Mouse (Mus musculus) liver, postnatal 0 days (tissue): ENCODE measurements around the gene Ppp1r13b. TPM values are rescaled to one million over a fixed set of nuclear protein-coding genes. Genes with fewer than 3 reads are reported as not detected.
"Not testable (repeated sequence)": the region's sequence is repeated elsewhere in the genome, so short reads cannot be mapped to it uniquely, and the experiment has no call there.

ENCODE experiments used
- ATAC-seq: fragments of 200-750 bp; cut with Nextera tagmentation; 2 replicates; pipeline ENCODE4 v1.8.0; 2017; ENCODE audit warnings: mild to moderate bottlenecking, moderate library complexity
- DNase-seq: peaks from one replicate; pipeline ENCODE4 v3.0.0-alpha.2; 2016
- H3K27ac ChIP-seq: fragments of 300-500 bp; sonication (generic); 2 replicates; pipeline ENCODE4 v1.5.1; 2014; ENCODE audit warnings: antibody characterized with exemption, moderate library complexity, mild to moderate bottlenecking, low read depth
- H3K27me3 ChIP-seq: fragments of 300-500 bp; sonication (generic); 2 replicates; pipeline ENCODE4 v1.6.1; 2014; ENCODE audit warnings: low read length, control low read depth, mixed read lengths; ENCODE audit not compliant: insufficient read depth
- H3K36me3 ChIP-seq: fragments of 300-500 bp; sonication (generic); replicated peaks from 2 replicates; pipeline ENCODE4 v1.6.1; 2014; ENCODE audit warnings: mild to moderate bottlenecking, control low read depth, low read length, moderate library complexity, mixed read lengths; ENCODE audit not compliant: insufficient read depth
- H3K4me1 ChIP-seq: fragments of 300-500 bp; sonication (generic); 2 replicates; pipeline ENCODE4 v1.6.1; 2014; ENCODE audit warnings: antibody characterized with exemption, mild to moderate bottlenecking, control low read depth; ENCODE audit not compliant: insufficient read depth
- H3K4me2 ChIP-seq: fragments of 300-500 bp; sonication (generic); 2 replicates; pipeline ENCODE4 v1.6.1; 2014; ENCODE audit warnings: low read depth, mild to moderate bottlenecking, low read length, moderate library complexity, mixed read lengths
- H3K4me3 ChIP-seq: fragments of 300-500 bp; sonication (generic); 2 replicates; pipeline ENCODE4 v1.5.1; 2014; ENCODE audit warnings: low read depth, low read length
- H3K9ac ChIP-seq: fragments of 300-500 bp; sonication (generic); replicated peaks from 2 replicates; pipeline ENCODE4 v1.6.1; 2014; ENCODE audit warnings: mild to moderate bottlenecking, moderate library complexity
- H3K9me3 ChIP-seq: fragments of 300-500 bp; sonication (generic); 2 replicates; pipeline ENCODE4 v1.6.1; 2016; ENCODE audit warnings: mild to moderate bottlenecking, control low read depth, low read length, mixed read lengths
- CTCF ChIP-seq: sonication (generic); IDR thresholded peaks from 2 replicates; pipeline ENCODE4 v1.5.1; 2016; ENCODE audit warnings: antibody characterized with exemption, low read depth
- EP300 ChIP-seq: IDR thresholded peaks from 2 replicates; pipeline ENCODE4 v1.6.1; 2016; ENCODE audit warnings: antibody characterized with exemption, low read depth, mild to moderate bottlenecking
- WGBS: fragments of 180-500 bp; shearing (Covaris S2); extraction: QIAGEN DNeasy Blood & Tissue Kit; methylation state at CpG from one replicate; pipeline ENCODE4 v1.1.7; 2014; ENCODE audit not compliant: insufficient replicate concordance; 5-methylcytosine and 5-hydroxymethylcytosine counted together
- polyA plus RNA-seq: library from polyadenylated mRNA; unstranded; fragments of >200 nt; fragmentation: Nextera tagmentation; extraction: Ambion mirVana; gene quantifications from 2 replicates; pipeline ENCODE4 v1.2.1, GENCODE M21; 2015

Ppp1r13b gene
- polyA plus RNA-seq, 1 experiment from 2014 or later = 4.5 TPM

DNA sequence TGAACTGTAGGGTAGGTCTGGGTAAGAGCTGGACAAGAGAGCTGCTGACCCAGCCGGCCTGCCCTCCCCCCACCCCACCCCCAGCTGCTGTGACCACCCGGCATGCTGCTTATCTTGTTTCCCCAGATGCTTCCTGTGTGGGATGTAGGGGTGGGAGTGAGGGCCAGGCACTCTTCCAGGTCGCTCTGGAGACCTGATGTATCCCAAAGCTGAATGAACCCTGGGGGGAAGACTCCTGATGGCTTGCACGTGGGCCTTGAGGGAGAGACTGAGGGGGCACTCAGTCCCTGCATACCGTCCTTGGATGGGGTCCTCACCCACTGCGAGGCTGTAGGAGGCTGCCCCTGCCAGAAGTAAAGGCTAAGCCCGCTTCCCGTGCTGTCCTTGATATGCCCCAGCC, 37.2 kb upstream of the Ppp1r13b start:
- Histone ChIP-seq H3K4me2 (peak overlapping the region; percentile 44), H3K4me3 (no peak overlapping the region)
- peak; percentile 24 for ATAC-seq

DNA sequence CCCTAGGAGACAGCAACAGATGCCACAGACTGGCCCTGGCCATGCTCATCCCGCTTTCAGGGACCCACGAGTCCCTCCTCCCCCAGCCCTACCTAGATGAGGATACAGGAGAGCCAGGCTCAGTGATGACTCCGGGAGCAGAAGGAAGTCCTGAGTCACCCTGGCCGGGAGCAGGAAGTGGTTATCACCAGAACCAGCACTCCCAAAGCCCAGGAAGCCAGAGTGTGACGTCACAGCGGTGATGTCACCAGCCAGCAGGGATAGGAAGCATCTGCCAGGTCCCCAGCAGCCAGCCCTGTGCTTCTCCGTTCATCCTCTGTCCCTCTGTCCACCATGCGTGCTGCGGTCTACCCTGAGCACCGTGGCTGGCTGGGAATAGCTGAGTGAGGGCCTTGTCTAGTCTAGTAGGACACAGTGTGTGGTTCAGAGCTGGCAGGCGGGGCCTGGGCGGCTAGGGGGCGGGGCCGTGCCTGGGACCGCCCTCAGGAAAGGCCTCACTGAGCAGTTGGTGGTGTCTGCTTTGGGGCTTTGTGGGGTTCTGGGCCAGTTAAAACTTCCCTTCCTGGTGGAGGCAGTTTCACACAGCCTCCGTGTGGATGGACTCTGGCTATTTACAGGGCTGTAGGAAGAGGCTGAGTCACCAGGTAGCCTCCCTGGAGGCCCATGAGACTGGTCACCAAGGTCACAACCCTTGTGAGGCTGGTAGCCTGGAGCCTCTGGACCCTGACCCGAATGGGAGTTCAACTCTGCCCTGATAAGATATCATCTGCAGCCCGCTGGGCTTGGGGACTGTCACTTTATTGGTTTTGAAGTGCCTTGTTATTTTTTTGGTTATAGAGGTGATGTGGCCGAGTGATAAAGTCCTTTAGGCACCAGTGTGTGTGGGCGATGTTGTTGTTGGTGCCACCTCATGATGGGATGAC, 36.4 kb upstream of the Ppp1r13b start:
- 17% methylated on average over 15 of the region's 20 CpGs for WGBS
- H3K9ac ChIP-seq = peak overlapping the region; percentile 55; the same call in 1 of the 2 replicates
- ATAC-seq (peak; percentile 74), DNase-seq (peak; percentile 49)
- peak overlapping the region; percentile 88 for H3K27ac ChIP-seq
- H3K4me2 ChIP-seq = peak overlapping the region; percentile 58
- H3K27me3 ChIP-seq, H3K36me3 ChIP-seq, H3K9me3 ChIP-seq: not testable (repeated sequence)
- peak overlapping the region; percentile 29; the same call in 1 of the 2 replicates for H3K4me3 ChIP-seq
- H3K4me1 ChIP-seq = peaks cover 28% of the 10 kb centered on the region

More for the DNA sequence above, 37.2 kb upstream of the Ppp1r13b start:
- 13% methylated on average over 8 of the region's 8 CpGs for WGBS
- Histone ChIP-seq H3K9me3 (no peaks in the 10 kb centered on the region), H3K27ac (peak overlapping the region; percentile 88), H3K9ac (peak overlapping the region; percentile 55), H3K4me1 (peaks cover 28% of the 10 kb centered on the region), H3K27me3 (no peaks in the 10 kb centered on the region), H3K36me3 (no peaks in the 10 kb centered on the region)
- peak; percentile 49 for DNase-seq
- TF ChIP-seq EP300 (peak; percentile 65; the same call in 1 of the 2 replicates), CTCF (no peak)

DNA sequence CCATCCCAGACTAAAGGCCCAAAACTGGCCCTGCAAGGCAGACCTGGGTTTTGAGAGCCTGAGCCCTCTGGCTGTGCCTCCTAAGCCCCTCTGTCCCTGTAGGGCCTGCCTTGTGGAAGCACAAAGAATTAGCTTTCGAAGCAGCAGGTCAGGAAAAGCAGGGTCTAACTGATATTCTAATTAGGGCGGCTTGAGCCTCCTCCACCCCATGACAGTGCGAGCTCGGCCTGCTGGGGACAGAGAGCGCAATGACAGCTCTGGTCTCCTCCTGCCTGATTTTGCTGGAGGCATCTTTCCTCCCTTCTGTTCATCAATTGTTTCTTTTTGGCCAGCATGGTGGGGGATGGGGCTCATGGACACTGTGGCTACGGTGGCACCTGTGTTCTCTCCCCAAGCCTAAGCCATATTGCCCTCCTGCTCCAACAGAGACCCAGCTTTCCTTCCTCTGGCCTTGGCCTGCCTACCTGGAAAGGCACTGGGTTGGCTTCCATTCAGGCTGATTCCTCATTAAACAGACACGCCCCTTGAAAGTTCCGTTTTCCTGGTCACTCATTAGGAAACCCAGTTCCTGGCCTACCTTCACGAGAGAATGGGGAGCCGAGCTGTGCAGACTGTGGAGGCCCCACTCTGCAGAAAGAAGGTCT, 35.6 kb upstream of the Ppp1r13b start:
- no peak for ATAC-seq
- H3K4me1 ChIP-seq = peaks cover 28% of the 10 kb centered on the region

DNA sequence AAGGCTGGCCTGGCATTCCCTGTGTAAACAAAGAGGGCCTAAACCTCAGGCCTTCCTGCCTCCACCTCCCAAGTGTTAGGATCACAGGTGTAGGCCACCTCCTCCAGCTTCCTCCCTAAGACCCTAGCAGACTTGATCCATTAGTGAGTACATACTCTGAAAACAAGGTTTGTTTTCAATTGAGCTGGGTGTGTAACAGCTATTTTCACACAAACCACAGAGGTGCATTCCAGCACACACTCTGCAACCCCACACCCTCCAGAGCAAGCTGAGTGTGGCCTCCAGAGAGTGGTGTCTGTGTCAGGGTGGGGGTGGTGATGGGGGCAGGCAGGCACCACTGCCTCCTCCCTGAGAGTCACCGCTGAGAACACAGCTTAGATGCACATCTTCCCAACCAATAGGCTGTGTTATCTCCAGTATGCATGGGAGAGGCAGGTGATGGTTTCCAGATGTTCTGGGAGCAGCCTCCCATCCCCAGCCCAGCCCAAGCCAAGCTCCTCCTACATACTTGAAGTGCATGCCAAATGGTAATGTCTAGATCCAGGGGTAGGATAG, 30.8 kb upstream of the Ppp1r13b start:
- Histone ChIP-seq H3K4me2 (no peak overlapping the region), H3K4me1 (peaks cover 24% of the 10 kb centered on the region), H3K9ac (no peak overlapping the region), H3K27me3 (no peaks in the 10 kb centered on the region), H3K27ac (no peak overlapping the region), H3K36me3 (no peaks in the 10 kb centered on the region), H3K9me3 (no peaks in the 10 kb centered on the region), H3K4me3 (no peak overlapping the region)
- TF ChIP-seq CTCF (no peak), EP300 (no peak)
- no peak for ATAC-seq
- DNase-seq = no peak
- 32% methylated on average over 1 of the region's 1 CpGs for WGBS

More for the DNA sequence above, 35.6 kb upstream of the Ppp1r13b start:
- H3K27ac ChIP-seq = peak overlapping the region; percentile 88
- no peaks in the 10 kb centered on the region for H3K9me3 ChIP-seq
- H3K36me3 ChIP-seq = no peaks in the 10 kb centered on the region
- WGBS = 33% methylated on average over 10 of the region's 10 CpGs
- no peak for DNase-seq
- peak overlapping the region; percentile 21; the same call in 1 of the 2 replicates for H3K9ac ChIP-seq
- H3K4me2 ChIP-seq = peak overlapping the region; percentile 58
- no peak for TF ChIP-seq EP300
- no peak for TF ChIP-seq CTCF
- peak overlapping the region; percentile 29; the same call in 1 of the 2 replicates for H3K4me3 ChIP-seq
- H3K27me3 ChIP-seq = no peaks in the 10 kb centered on the region

DNA sequence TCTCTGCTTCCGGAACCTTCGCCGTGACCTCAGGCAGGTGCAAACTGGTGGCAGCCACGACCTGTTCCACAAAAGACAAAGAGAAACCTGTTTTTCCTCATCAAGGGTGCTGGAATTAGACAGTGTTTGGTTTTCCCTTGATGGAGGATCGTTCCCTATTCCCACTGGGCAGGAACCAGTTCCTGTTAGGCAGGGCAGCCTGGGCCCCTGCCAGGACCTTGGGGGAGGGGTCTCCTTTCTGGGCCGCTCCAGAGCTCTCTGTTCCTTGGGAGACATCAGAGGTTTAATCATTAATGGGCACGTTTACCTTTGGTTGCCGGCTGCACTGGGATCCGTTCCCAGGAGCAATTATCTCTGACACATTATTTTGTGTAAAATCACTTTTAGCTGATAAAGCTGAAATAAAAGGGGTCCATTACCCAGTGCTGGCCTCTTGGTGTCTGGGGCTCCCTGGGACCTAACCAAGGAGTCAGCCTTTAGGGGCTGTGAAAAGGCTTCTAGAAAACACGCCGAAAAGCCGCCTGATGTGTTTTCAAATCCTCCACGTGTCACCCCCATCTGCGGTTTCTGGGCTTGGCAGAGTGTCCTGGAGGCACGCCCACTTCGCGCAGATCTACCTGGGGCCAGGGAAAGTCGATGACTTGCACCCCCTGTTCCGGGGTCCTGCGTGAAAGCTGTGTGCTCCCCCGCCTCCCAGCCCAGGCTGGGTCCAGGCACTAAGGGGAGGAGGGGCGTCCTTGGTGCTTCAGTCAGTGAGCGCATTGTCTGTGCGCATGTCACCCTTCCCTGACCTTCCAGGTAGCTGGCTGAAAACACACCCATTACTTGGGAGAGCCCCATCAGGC, 29.0 kb upstream of the Ppp1r13b start:
- no peak for ATAC-seq
- no peak for DNase-seq
- TF ChIP-seq EP300 (no peak), CTCF (no peak)
- no peak overlapping the region for H3K4me3 ChIP-seq
- no peaks in the 10 kb centered on the region for H3K27me3 ChIP-seq
- no peak overlapping the region for H3K27ac ChIP-seq
- H3K36me3 ChIP-seq = no peaks in the 10 kb centered on the region
- WGBS = 47% methylated on average over 24 of the region's 24 CpGs
- peak overlapping the region; percentile 32; the same call in 1 of the 2 replicates for H3K4me2 ChIP-seq
- H3K9me3 ChIP-seq = no peaks in the 10 kb centered on the region
- no peak overlapping the region for H3K9ac ChIP-seq
- peaks cover 29% of the 10 kb centered on the region for H3K4me1 ChIP-seq
